Mouse (Mus musculus) midbrain, embryonic 14.5 days (tissue): Measurements from ENCODE around the gene Efhc1. TPM values are rescaled to one million over a fixed set of nuclear protein-coding genes. Genes with fewer than 3 reads are reported as not detected.

Source experiments
- ATAC-seq: fragments of 200-750 bp; cut with Nextera tagmentation; 2 replicates; pipeline ENCODE4 v1.8.0; 2017; ENCODE audit warnings: moderate number of reproducible peaks, moderate library complexity; ENCODE audit not compliant: low FRiP score, low TSS enrichment
- DNase-seq: peaks from one replicate; pipeline ENCODE4 v3.0.0-alpha.2; 2015
- H3K27ac ChIP-seq: fragments of 300-500 bp; sonication (generic); replicated peaks from 2 replicates; pipeline ENCODE4 v1.5.1; 2014; ENCODE audit warnings: mild to moderate bottlenecking, low read depth, low read length, moderate library complexity
- H3K27me3 ChIP-seq: fragments of 300-500 bp; sonication (generic); 2 replicates; pipeline ENCODE4 v1.6.1; 2014; ENCODE audit warnings: low read length, control low read depth, mixed read lengths; ENCODE audit not compliant: control insufficient read depth, insufficient read depth
- H3K36me3 ChIP-seq: fragments of 300-500 bp; sonication (generic); 2 replicates; pipeline ENCODE4 v1.6.1; 2014; ENCODE audit warnings: low read length, control low read depth; ENCODE audit not compliant: control insufficient read depth, insufficient read depth
- H3K4me1 ChIP-seq: fragments of 300-500 bp; sonication (generic); 2 replicates; pipeline ENCODE4 v1.6.1; 2014; ENCODE audit warnings: mild to moderate bottlenecking, antibody characterized with exemption, low read length, control low read depth; ENCODE audit not compliant: control insufficient read depth, insufficient read depth
- H3K4me2 ChIP-seq: fragments of 300-500 bp; sonication (generic); 2 replicates; pipeline ENCODE4 v1.6.1; 2014; ENCODE audit warnings: mild to moderate bottlenecking, low read length, moderate library complexity
- H3K4me3 ChIP-seq: fragments of 300-500 bp; sonication (generic); replicated peaks from 2 replicates; pipeline ENCODE4 v1.5.1; 2014; ENCODE audit warnings: low read depth, low read length
- H3K9ac ChIP-seq: fragments of 300-500 bp; sonication (generic); replicated peaks from 2 replicates; pipeline ENCODE4 v1.6.1; 2014; ENCODE audit warnings: mild to moderate bottlenecking, low read length, moderate library complexity
- H3K9me3 ChIP-seq: fragments of 300-500 bp; sonication (generic); 2 replicates; pipeline ENCODE4 v1.6.1; 2016; ENCODE audit warnings: low read length, control low read depth, mixed read lengths; ENCODE audit not compliant: control insufficient read depth
- whole genome bisulfite sequencing: fragments of 180-500 bp; shearing (Covaris S2); extraction: QIAGEN DNeasy Blood & Tissue Kit; methylation state at CpG from one replicate; pipeline ENCODE4 v1.1.7; 2014; 5-methylcytosine and 5-hydroxymethylcytosine counted together
- polyA plus RNA-seq: library from polyadenylated mRNA; unstranded; fragments of >200 nt; fragmentation: Nextera tagmentation; extraction: Ambion mirVana; gene quantifications from 2 replicates; pipeline ENCODE4 v1.2.1, GENCODE M21; 2014

Gene Efhc1
- polyA plus RNA-seq, 1 experiment from 2014 or later = 2.1 TPM

DNA sequence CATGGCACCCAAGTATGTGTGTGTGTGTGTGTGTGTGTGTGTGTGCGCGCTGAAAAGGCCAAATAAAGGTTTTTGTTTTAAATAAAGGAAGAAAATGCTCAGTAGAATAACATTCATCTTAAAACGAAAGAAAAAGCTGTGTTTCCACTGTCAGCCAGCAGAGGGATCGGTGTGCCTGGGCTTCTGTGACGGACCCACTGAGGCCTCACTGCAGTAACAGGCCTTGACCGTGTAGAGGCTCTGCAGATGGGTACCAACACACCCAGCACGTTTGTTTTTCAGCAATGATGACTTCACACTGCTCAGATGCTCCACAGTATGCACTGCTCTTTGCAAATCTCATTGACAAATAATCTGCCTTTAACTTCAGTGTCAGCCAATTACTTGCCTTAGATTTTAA, 18.0 kb upstream of the Efhc1 start:
- Histone ChIP-seq H3K9ac (no peak overlapping the region), H3K9me3 (no peaks in the 10 kb centered on the region), H3K4me2 (no peak overlapping the region), H3K36me3 (peaks cover 22% of the 10 kb centered on the region; the same call in 1 of the 2 replicates), H3K4me3 (no peak overlapping the region), H3K27ac (no peak overlapping the region), H3K4me1 (no peaks in the 10 kb centered on the region), H3K27me3 (no peaks in the 10 kb centered on the region)
- ATAC-seq (peak; percentile 77; the same call in 1 of the 2 replicates), DNase-seq (peak; percentile 79)
- 20% methylated on average over 7 of the region's 7 CpGs for WGBS

DNA sequence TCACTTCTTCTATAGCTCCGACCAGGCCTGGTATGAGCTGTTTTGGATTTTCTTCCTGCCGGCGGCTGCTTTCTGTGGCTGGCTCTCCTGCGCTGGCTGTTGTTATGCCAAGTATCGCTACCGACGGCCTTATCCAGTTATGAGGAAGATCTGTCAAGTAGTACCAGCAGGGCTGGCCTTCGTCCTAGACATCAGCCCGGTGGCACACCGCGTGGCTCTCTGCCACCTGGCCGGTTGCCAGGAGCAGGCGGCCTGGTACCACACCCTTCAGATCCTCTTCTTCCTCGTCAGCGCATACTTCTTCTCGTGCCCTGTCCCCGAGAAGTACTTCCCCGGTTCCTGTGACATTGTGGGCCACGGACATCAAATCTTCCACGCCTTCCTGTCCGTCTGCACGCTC, 16.3 kb upstream of the Efhc1 start:
- H3K4me1 ChIP-seq = no peaks in the 10 kb centered on the region
- 88% methylated on average over 22 of the region's 22 CpGs for WGBS
- H3K4me2 ChIP-seq = no peak overlapping the region
- H3K27me3 ChIP-seq = no peaks in the 10 kb centered on the region
- no peaks in the 10 kb centered on the region for H3K9me3 ChIP-seq
- no peak overlapping the region for H3K9ac ChIP-seq
- H3K4me3 ChIP-seq = no peak overlapping the region
- ATAC-seq (no peak), DNase-seq (no peak)
- H3K27ac ChIP-seq = no peak overlapping the region
- H3K36me3 ChIP-seq = peaks cover 22% of the 10 kb centered on the region; the same call in 1 of the 2 replicates

DNA sequence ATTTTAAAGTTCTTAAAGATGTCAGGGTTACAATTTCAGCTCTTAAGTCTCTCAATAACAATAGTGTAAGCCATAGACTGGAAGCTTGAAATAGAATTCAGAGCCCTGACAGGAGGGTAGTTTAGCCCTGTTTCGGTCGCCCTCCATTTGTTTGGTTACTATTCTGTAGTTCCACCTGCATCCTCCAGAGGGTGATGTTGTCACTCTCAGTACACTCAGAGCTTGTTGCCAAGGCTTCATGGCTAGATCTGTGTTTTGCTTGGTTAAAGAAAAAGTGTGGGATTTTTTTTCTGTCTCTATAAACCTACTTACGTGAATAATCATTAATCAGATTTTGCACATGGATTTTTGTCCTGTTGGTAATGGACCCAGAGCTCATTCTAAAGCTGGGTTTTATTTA, 12.4 kb upstream of the Efhc1 start:
- H3K27me3 ChIP-seq = no peaks in the 10 kb centered on the region
- DNase-seq = peak; percentile 87
- H3K4me2 ChIP-seq = no peak overlapping the region
- no peak overlapping the region for H3K9ac ChIP-seq
- H3K36me3 ChIP-seq = peaks cover 22% of the 10 kb centered on the region; the same call in 1 of the 2 replicates
- H3K27ac ChIP-seq = no peak overlapping the region
- H3K4me3 ChIP-seq = no peak overlapping the region
- 29% methylated on average over 3 of the region's 3 CpGs for WGBS
- peak; percentile 69; the same call in 1 of the 2 replicates for ATAC-seq
- H3K9me3 ChIP-seq = no peaks in the 10 kb centered on the region
- H3K4me1 ChIP-seq = no peaks in the 10 kb centered on the region

DNA sequence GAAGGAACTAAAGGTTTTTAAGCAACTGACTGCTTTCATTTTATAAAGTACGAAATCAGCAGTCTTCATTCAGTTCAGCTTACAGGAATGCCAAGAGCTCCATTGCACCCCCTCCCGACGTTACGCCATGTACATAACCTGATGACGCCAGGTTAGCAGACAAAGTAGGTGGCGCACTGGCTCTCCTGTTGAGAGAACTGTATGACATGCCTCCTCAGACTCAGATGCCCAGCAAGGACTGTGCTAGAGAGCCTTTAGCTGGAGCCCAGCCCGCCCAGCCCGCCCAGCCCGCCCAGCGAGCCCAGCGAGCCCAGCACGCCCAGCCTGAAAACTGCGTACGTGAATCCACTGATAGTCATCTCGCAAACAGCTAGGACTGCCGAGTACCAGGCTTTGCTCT, 11.3 kb upstream of the Efhc1 start:
- DNase-seq (no peak), ATAC-seq (no peak)
- Histone ChIP-seq H3K4me3 (no peak overlapping the region), H3K4me1 (no peaks in the 10 kb centered on the region), H3K36me3 (peaks cover 14% of the 10 kb centered on the region; the same call in 1 of the 2 replicates), H3K9me3 (no peaks in the 10 kb centered on the region), H3K27ac (no peak overlapping the region), H3K4me2 (no peak overlapping the region), H3K27me3 (no peaks in the 10 kb centered on the region), H3K9ac (no peak overlapping the region)
- WGBS = 66% methylated on average over 16 of the region's 16 CpGs

DNA sequence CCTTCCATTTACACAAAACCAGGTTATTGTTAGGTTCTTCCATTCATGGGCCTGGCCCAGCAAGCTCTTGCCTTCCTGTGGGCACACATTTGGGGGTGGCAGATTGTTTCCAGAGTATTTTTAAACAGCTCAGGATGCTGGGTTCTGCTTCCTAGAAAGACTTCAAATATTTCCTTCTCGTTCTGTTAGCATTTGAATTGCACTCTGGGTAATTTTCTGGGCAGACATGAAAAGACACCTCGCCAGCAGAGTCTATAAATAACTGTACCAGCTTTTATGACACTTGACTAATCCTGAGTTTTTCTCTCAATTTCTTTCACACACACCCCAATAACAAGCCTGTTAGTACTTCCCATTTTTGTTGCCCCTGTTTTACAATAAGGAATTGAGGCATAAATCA, 10.1 kb upstream of the Efhc1 start:
- no peaks in the 10 kb centered on the region for H3K9me3 ChIP-seq
- no peak for ATAC-seq
- 0 out of 2 replicates have a peak, but pooled peaks cover 7% of the 10 kb centered on the region for H3K36me3 ChIP-seq
- no peak overlapping the region for H3K4me2 ChIP-seq
- no peak overlapping the region for H3K9ac ChIP-seq
- no peak overlapping the region for H3K27ac ChIP-seq
- no peaks in the 10 kb centered on the region for H3K4me1 ChIP-seq
- no peak for DNase-seq
- no peaks in the 10 kb centered on the region for H3K27me3 ChIP-seq
- 66% methylated on average over 2 of the region's 2 CpGs for WGBS
- no peak overlapping the region for H3K4me3 ChIP-seq

DNA sequence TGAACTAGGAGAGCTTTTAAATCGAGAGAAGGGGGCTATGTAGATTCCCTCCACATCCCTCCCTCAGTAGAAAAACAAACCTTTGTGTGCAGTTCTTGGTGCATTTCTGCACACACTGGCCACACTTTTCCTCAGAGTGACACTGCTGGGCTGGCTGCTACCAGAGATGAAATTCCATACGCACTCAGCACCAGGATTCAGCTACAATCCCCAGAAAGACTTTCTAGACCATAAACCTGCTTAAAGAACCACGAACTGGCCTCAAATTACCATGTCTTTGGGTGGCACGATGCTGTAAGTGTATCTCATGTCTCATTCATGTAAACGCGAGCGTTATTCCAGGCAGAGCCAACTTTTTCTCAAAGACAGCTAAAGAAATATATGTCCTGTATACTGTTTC, 9.6 kb upstream of the Efhc1 start:
- Histone ChIP-seq H3K9me3 (no peaks in the 10 kb centered on the region), H3K4me2 (no peak overlapping the region), H3K36me3 (0 out of 2 replicates have a peak, but pooled peaks cover 2% of the 10 kb centered on the region), H3K27me3 (no peaks in the 10 kb centered on the region), H3K9ac (no peak overlapping the region), H3K27ac (no peak overlapping the region), H3K4me1 (no peaks in the 10 kb centered on the region), H3K4me3 (no peak overlapping the region)
- DNase-seq = no peak
- 86% methylated on average over 7 of the region's 7 CpGs for WGBS
- no peak for ATAC-seq

DNA sequence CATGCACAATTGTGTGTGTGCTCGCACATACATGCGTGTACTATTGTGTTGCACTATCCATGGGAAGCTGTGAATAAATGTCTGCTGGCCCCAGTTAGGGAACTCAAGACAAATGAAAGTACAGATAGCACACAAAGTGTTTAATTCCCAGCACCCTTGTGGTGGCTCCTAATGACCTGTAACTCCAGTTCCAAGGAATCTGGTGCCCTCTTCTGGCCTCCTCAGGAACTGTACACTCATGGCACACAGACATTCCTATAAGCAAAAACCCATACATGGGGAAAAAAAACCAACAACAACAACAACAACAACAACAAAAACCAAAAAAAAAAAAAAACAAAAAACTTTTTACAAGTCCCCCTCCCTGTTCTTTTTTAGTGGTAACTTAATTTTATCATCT, 8.4 kb upstream of the Efhc1 start:
- 94% methylated on average over 2 of the region's 2 CpGs for WGBS
- DNase-seq (no peak), ATAC-seq (no peak)

DNA sequence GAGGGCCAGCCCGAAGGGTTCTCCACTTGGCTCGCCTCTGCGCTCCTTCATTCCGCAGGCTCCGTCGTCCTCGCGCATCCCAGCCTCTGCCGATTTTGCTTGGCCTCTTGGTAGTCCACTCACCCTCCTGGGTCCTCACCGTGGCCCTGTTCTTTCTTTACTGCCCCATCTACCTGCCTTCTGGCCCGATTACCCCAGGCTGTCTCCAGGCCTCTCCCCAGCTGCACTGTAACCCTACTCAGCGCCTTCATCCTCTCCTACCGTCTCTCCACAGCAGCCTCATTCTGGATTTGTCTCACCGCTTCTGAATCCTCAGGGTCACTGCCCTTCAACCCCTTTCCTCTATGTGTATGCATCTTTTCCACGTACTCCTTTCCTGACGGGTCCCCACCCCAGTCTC, 373 bp downstream of the Efhc1 start:
- Histone ChIP-seq H3K27me3 (no peaks in the 10 kb centered on the region), H3K4me2 (peak overlapping the region; percentile 55), H3K27ac (peak overlapping the region; percentile 86), H3K4me1 (peaks cover 5% of the 10 kb centered on the region; the same call in 1 of the 2 replicates), H3K36me3 (no peaks in the 10 kb centered on the region), H3K9me3 (no peaks in the 10 kb centered on the region), H3K9ac (peak overlapping the region; percentile 69), H3K4me3 (peak overlapping the region; percentile 48)
- ATAC-seq (no peak; the same call in 1 of the 2 replicates), DNase-seq (no peak)
- under 1% methylated on average over 16 of the region's 16 CpGs for WGBS

More for the DNA sequence above, 8.4 kb upstream of the Efhc1 start:
- H3K4me2 ChIP-seq = no peak overlapping the region
- no peaks in the 10 kb centered on the region for H3K9me3 ChIP-seq
- no peaks in the 10 kb centered on the region for H3K36me3 ChIP-seq
- H3K27ac ChIP-seq = no peak overlapping the region
- H3K4me1 ChIP-seq = no peaks in the 10 kb centered on the region
- no peak overlapping the region for H3K9ac ChIP-seq
- no peaks in the 10 kb centered on the region for H3K27me3 ChIP-seq
- H3K4me3 ChIP-seq = no peak overlapping the region

DNA sequence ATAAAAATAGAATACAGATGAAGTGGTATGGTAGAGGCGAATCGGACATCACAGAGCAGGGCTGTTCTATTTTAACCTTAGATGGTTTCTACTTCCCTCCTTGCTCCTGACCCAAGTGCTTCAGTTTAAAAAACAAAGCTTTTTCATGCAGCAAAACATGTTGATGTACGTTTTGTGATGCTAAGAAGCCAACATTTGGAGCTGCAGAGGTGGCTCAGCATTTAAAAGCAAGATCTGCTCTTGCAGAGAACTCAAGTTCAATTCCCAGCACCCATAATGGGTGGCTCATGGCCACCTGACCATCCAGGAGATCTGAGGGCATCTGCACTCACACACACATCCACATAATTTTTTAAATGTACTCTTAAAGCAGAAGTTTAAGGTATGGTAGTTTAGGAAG, 3.5 kb downstream of the Efhc1 start:
- WGBS = 86% methylated on average over 3 of the region's 3 CpGs

More for the DNA sequence above, 3.5 kb downstream of the Efhc1 start:
- H3K4me3 ChIP-seq = no peak overlapping the region
- H3K36me3 ChIP-seq = no peaks in the 10 kb centered on the region
- H3K9ac ChIP-seq = no peak overlapping the region
- no peak overlapping the region for H3K4me2 ChIP-seq
- H3K9me3 ChIP-seq = no peaks in the 10 kb centered on the region
- H3K4me1 ChIP-seq = peaks cover 5% of the 10 kb centered on the region; the same call in 1 of the 2 replicates
- no peak for DNase-seq
- ATAC-seq = no peak
- no peaks in the 10 kb centered on the region for H3K27me3 ChIP-seq
- H3K27ac ChIP-seq = no peak overlapping the region
